Mouse (Mus musculus) adrenal gland, adult 8-10 months (tissue): Measurements from ENCODE around the gene Vti1a. TPM values are rescaled to one million over a fixed set of nuclear protein-coding genes. Genes with fewer than 3 reads are reported as not detected.

Source experiments
- DNase-seq: peaks from one replicate; pipeline ENCODE4 v3.0.0; 2022
- total RNA-seq, 4 experiments: library from RNA; stranded (reverse); gene quantifications; 2 replicates each; pipeline ENCODE4 v1.2.4; 2022

Gene Vti1a
- total RNA-seq, 4 experiments from 2014 or later, result 38.6 to 56.3 (median 41.6) TPM

GRCm38 (mm10) chr19:55315452-55316108 is 515 bp upstream of the Vti1a start, which contains the start of gene Zdhhc6:
Zdhhc6 (minus strand) TSS chr19:55316032.
- DNase-seq, result peak; percentile 60

DNA sequence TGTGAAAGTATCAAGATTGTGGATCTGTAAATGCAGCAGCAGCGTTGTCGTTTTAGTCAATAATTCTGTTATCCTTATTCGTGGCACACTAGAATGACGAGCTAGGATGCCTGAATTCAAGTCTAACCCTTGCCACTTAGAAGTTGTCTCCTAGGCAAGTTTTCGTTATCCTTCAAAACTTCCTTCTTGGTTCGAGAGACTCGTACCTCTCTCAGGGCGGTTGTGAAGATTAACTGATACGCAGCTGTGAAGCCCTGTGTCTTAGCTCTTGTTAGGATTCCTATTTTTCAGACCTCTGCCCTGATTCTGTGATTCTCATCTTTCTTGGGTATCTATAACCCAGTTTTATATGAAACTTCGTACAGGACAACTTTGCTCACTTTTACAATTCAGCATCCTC is 806 bp downstream of the Vti1a start:
- no peak for DNase-seq

DNA sequence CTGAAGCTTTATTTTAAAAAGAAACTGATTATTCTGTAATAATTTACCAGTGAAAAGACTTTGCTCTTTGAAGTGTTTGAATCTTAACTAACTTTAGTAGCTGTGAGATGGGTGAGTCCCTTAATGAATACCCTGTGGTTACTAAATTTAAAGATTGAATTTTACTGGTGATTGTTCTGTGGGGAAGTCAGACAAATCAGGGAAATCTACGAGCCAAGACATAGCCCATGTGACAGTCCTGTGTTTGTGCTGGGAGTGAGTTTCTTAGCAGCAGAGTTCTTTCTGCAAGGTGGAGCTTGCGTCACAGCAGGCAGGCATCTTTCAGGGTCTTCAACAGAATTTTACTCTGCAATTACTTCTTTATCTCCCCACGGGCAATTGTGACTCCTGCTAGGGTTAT is 2.9 kb downstream of the Vti1a start:
- DNase-seq, result no peak

DNA sequence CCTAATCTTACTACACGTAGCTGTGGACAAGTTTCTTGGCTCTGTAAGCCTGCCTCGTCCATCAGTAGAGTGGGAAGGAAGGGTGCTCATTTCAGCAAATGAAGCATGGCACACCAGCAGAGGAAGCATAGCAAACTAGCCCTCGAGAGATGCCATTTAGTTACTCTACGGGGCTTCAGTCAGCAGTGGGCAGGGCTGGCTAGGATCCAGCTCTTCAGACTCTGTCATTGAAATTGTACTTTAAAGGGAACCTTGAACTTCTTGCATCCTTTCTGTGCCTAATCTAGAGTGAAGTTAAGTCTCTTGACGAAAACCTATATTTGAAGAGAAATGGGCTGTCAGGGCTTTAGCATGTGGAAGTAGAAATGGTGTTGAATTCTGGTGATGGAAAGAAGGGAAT is 3.4 kb downstream of the Vti1a start:
- peak; percentile 13 for DNase-seq

- no peak for DNase-seq
These were observed 6.5 kb downstream of the Vti1a start for GRCm38 (mm10) chr19:55322604-55323003.

- DNase-seq, result no peak
These were observed 11.4 kb downstream of the Vti1a start for GRCm38 (mm10) chr19:55327510-55327909.

GRCm38 (mm10) chr19:55331776-55332175 is 15.7 kb downstream of the Vti1a start:
- no peak for DNase-seq

DNA sequence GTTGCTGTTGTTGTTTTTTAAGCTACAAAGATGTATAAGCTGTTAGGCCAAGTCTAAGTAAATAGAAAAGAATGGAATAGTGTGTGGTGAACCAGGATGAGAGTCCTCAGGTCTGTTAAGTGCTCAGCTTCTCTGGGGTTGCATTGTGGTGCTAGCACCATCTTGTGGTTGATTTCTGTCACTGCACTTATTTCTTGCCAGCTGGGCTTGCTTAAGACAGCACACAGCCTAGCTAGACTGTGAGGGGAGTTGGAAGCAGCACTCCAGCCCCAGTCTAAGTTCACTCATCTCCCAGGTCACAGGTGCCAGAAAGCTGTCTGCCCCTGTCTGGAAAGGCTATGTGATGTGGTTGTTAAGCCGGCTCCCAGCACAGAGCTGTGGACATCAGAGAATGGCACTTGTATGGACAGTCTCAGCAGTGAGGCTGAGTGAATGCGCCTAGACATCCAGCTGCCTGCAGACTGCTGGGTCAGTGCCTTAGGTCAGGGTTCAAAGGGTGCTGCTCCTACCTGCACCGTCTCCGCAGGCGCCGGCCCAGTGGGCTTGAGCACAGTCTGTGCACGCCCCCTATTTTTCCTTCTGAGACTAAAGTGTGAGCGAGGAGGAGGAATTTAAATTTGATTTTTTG is 16.7 kb downstream of the Vti1a start:
- peak; percentile 42 for DNase-seq

DNA sequence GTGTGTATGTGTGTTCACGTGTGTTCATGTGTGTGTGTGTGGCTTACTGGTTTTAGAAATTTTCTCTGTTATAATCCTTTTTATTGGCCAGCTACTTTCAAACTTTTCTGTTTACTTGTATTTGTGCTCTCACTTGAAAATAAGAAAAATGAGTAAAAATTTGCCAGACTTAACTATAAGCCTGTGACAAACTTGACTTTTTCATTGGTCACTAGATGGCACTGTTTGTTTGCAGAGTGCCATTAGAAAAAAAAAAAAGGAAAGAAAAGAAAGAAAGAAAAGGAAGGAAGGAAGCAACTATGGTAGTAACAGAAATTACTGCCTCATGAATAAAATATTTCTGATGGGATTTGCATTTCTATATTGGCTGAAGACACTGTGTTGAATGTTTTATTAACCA is 19.8 kb downstream of the Vti1a start:
- no peak for DNase-seq

- DNase-seq, result no peak
These were observed 20.3 kb downstream of the Vti1a start for GRCm38 (mm10) chr19:55336441-55336840.

DNA sequence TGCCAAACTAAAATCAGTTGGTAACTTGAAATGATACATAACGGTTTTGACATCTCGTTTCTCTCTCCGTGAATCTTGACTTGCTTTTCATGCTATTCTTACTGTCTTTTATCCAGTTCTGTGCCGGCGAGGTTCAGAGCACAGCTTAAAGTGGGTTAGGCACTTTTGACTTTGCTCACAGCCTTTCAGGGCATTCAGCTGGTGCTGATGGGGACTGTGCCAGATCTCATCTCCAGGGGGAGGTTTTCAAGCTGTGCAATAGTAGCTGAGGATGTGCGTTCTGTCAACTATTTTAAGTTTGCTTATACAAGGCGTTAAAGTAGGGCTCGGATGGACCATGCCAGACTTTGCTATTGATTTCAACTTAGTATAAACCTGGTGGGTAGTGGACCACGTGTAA is 21.0 kb downstream of the Vti1a start:
- DNase-seq, result no peak

DNA sequence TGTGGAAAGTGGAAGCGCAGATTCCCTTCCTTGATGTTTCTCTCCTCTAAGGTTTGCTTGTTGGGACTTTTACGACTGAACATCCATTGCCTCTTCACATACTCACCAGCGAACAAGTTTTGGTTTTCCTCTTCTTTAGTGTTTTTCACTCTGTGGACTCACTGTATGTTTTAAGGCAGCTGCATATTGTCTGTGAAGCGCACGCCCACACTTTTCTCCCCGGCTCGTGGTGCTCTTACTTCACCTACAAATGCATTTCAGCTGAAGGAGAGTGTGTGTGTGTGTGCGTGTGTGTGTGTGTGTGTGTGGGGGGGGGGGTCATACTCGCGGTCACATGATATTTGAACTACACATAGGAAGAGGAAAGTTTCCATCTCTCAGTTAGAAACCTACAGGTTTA is 21.6 kb downstream of the Vti1a start:
- no peak for DNase-seq

DNA sequence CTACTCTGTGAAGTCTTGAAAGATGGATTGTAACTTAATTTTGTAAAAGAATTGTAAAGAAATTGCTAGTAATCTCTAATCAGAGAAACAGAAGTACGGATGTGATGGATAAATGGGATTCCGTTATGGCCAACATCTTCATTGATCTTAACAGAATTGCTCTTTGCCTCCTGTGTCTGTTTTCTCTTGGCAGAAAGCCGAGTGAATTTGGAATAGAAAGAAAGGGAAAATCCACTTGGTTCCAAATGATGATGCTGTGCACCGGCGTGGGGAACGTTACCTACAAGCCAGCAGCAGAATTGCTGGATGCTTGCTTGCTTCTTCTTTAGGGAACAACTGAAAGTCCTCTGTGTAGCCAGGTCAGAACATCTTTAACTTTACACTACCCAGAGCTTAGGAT is 24.4 kb downstream of the Vti1a start:
- DNase-seq, result no peak

GRCm38 (mm10) chr19:55341377-55341776 is 25.3 kb downstream of the Vti1a start:
- no peak for DNase-seq

- DNase-seq, result no peak
These were observed 26.3 kb downstream of the Vti1a start for GRCm38 (mm10) chr19:55342423-55342822.

DNA sequence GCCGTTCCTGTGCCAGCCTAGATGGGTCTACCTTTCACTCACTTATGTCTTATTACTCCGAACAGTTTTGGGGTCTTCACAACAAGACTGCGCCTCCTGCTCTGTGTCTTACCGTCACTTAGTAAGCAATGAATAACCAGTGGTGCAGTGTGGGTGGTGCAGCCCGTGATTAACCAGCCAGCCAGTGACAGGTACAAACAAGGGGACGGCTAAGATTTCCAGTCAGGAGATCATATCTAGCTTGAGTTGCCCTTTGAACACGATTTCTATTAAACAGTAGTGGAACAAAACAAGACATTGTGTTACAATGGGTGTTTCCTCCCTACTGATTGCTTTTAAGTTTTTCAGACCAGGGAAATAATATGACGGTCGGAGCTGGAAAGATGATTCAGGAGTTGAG is 27.2 kb downstream of the Vti1a start:
- no peak for DNase-seq

GRCm38 (mm10) chr19:55348187-55348586 is 32.1 kb downstream of the Vti1a start:
- DNase-seq, result no peak

DNA sequence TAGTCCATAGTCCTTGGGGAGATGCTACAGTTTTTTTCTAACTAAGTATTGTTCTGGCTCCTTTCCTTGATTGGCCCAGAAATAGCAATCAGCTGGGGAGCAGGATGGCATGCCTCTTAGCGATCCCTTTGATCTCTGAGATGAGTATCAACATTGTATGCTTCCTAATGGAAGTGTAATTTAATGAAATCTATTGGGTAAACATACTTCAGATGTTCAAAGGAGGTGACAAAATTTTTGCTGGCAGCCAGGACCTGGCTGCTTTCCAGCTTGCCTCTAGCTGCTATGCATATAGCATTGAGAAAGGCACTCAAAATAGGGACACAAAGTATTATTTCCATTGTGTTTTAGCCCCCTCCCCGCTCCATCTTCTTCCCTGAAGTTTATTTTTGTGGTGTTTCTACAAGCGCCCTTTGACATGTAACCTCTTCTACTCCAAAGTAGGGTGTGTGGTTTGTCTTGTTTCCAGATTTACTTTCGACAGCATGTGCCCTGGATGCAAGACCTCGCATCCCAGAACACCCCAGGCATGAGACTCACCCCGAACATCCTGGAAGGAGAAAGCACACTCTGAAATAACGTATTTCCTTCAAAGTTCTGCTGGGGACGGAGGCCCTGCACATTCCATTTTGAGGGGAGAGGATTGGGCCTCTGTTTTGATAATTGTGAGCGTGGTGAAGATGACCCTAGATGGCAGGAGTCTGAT is 34.7 kb downstream of the Vti1a start:
- no peak for DNase-seq

DNA sequence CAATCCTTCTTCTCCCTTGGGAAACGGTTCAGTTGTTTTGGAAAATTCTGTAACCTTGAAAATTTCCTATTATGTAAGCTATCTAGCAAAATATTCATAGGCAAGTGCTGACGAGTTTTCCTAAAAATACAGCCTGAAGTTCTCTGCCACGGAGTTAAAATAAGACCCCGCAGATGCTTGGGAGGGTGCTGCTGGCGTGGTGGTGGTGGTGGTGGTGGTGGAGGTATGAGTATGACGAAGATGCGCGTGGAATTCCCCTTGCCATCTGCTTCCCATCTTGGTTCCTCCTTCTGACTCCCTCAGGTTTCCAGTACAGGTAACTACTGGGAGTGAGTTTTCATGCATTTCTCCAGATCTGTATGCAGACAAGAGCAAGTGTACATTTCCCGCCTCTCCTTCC is 46.5 kb downstream of the Vti1a start:
- DNase-seq, result no peak

DNA sequence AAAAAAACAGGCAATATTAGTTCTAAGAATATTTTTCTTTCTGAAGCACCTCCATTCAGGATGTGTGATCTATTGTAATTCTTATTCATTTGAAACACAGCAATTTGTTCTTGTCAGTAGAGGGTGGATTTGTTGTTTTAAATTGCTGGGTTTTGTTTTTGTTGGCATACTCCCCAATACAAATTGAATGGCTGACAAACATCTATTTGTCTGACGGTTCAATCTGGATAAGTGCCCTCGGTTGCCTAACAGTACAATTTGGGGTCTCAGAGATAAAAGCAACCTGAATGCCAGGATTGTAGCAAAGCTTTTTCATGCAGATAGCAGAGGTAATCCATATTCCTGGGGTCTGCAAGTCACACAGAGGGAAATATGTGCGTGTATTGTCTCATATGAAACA is 53.6 kb downstream of the Vti1a start:
- DNase-seq, result no peak

DNA sequence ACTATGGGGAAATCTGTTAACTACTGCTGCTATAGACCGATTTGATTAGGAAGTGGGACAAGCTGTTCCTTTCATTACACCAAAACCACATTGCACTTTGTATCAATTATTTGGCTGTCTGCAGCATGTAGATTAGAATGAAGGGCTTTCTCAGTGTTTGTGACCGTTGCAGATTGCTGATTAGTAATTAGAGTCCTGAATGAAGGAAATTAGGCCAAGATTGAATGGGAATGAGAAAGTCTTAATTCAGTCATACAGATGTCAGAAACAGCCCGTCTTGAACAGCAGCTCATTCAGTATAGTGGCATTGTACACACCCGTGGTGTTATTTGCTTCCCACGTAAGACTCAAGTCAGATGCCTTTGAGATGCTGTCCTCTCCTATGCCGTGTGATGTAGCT is 60.2 kb downstream of the Vti1a start:
- no peak for DNase-seq

GRCm38 (mm10) chr19:55377465-55377864 is 61.4 kb downstream of the Vti1a start:
- no peak for DNase-seq

DNA sequence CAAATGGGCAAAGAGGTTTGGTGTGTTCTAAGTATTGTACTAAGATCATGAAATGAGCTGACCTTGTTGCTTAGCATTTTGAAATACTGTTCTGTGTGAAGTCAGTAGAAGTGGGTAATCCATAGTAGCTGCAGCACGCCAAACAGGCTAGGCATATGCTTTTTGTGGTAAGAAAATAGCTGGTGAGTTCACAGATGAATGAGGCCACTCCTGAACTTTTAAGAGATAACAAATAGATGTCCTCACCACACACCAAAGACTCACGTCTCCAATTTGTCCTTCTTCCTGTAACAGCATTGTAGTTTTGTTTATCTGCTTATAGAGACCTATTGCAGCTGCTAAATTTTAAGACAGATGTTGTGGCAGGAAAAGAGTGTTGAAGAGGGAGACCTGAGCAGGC is 62.8 kb downstream of the Vti1a start:
- DNase-seq, result no peak

DNA sequence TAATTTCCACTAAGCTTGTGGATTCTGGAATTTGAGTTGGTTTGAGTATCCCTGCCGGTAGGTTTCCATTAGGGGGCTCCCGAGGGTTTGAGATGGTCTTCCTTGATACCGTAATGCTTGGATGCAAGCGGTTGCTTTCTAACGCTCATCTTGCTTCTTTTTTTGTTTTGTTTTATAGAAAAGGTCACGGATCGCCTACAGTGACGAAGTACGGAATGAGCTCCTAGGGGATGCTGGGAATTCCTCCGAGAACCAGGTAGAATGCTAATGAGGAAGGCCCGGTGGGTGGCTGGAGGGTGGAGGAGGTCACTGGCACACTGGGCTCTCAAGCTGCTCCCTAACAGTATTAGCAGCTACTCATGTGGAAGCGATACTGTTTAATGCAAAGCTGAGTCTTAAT is 64.7 kb downstream of the Vti1a start:
- no peak for DNase-seq
